Mouse (Mus musculus) E14TG2a.4 (cell line): ENCODE measurements around the gene Rap1gap.

Experiments
- CTCF ChIP-seq: conservative IDR thresholded peaks from 2 replicates; pipeline ENCODE4 v1.5.1; 2014; ENCODE audit warnings: low read length
- NANOG ChIP-seq: IDR thresholded peaks from 2 replicates; pipeline ENCODE4 v1.6.1; 2014; ENCODE audit warnings: borderline replicate concordance, low read length, mixed read lengths
- POU5F1 ChIP-seq: IDR thresholded peaks from 2 replicates; pipeline ENCODE4 v1.6.1; 2014; ENCODE audit warnings: low read length, borderline replicate concordance

- no peak for TF ChIP-seq CTCF
- no peak for TF ChIP-seq NANOG
- no peak for TF ChIP-seq POU5F1
Observed at GRCm38 (mm10) chr4:137724212-137724611, 59.7 kb downstream of the Rap1gap start.
